Mouse (Mus musculus) ES-E14 (cell line): ENCODE results near the gene Bloc1s3.

Experiments
- CHD2 ChIP-seq: IDR thresholded peaks from 2 replicates; pipeline ENCODE4 v1.6.1; 2014; ENCODE audit warnings: mild to moderate bottlenecking, low read depth, low read length, inconsistent platforms
- MAFK ChIP-seq: IDR thresholded peaks from 2 replicates; pipeline ENCODE4 v1.6.1; 2014; ENCODE audit warnings: mild to moderate bottlenecking, low read depth, low read length, inconsistent platforms; ENCODE audit not compliant: insufficient read depth
- ZC3H11A ChIP-seq: IDR thresholded peaks from 2 replicates; pipeline ENCODE4 v1.6.1; 2012; ENCODE audit warnings: low read depth, mild to moderate bottlenecking, inconsistent platforms, low read length, borderline replicate concordance
- ZNF384 ChIP-seq: IDR thresholded peaks from 2 replicates; pipeline ENCODE4 v1.6.1; 2012; ENCODE audit warnings: low read depth, low read length, inconsistent platforms

- TF ChIP-seq ZC3H11A: no peak
- TF ChIP-seq MAFK: no peak
- TF ChIP-seq CHD2: no peak
- no peak for TF ChIP-seq ZNF384
Measured at GRCm38 (mm10) chr7:19551634-19552033, 43.5 kb upstream of the Bloc1s3 start.
